ENCODE assay signal across 8 mouse cellular contexts in the genomic region with DNA sequence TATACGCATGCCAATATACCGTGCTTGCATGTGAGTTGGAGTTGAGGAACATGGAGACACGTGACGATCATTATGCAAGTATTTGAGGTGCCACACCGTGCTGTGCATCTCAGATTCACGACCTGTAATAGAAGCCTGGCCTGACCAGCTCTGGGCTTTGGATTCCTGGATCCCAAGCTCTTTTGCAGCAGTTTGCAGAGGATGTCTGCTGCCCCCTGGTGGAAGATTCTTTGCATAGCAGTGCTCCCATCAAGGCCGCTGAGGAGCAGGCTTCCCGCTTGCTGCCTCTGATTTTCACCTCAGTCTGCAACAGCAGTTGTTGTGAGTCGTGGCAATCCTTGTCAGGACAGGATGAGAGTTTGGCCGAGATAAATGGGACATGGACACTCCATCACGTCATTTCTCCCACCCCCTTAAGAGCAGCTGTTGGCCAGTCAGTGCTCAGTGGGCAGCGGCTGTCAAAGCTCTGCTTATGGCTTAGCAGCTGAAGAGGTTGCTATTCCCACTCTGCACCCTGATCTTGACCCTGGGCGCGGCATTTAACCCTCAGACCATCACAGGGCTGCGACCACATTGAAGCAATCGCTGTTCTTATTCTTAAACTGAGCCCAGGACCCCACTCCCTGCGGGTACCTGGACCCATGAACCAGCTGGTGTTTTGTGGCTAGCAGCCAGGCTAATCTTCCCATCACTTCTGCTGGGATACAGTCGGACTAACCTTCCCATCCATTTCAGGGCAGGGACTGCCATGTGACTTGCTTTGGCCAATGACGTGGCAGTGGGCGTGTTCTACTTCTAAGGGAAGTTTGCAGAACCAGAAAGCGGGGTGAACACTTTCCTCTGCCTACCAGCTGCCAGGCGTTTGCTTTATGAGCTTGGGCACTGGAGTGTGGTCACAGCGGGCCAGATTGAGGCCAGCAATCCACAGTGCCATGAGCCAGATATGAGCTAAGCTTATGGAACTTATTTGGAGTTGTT.
DNase-seq lines count a peak whose midpoint lies in the region; ATAC-seq and TF ChIP-seq lines count a peak whose summit lies in the region.

No protein-coding gene starts in this region.

- 11% methylated on average over 23 of the region's 23 CpGs for WGBS in forebrain, embryonic 10.5 days
- WGBS in heart, embryonic 13.5 days = 10% methylated on average over 23 of the region's 23 CpGs
- 11% methylated on average over 23 of the region's 23 CpGs for WGBS in liver, adult 2 months
- 10% methylated on average over 23 of the region's 23 CpGs for WGBS in stomach, embryonic 15.5 days

- H3K36me3 ChIP-seq in forebrain, embryonic 10.5 days (replicated peaks) = no peaks in the 10 kb centered on the region
- no peaks in the 10 kb centered on the region for H3K36me3 ChIP-seq in heart, embryonic 13.5 days
- no peaks in the 10 kb centered on the region for H3K36me3 ChIP-seq in liver, adult 2 months (ENCODE audit: control insufficient read depth, insufficient read depth, low read length)
- H3K36me3 ChIP-seq in stomach, embryonic 15.5 days = no peaks in the 10 kb centered on the region

- H3K27me3 ChIP-seq in forebrain, embryonic 10.5 days (ENCODE audit: poor library complexity, severe bottlenecking) = peaks cover 39% of the 10 kb centered on the region
- peaks cover 69% of the 10 kb centered on the region for H3K27me3 ChIP-seq in heart, embryonic 13.5 days (replicated peaks)
- H3K27me3 ChIP-seq in liver, adult 2 months (ENCODE audit: control insufficient read depth, insufficient read depth, low read length) = no peaks in the 10 kb centered on the region
- H3K27me3 ChIP-seq in stomach, embryonic 15.5 days (replicated peaks) = peaks cover 8% of the 10 kb centered on the region; the same call in 1 of the 2 replicates

- no peak overlapping the region; the same call in 1 of the 2 replicates for H3K27ac ChIP-seq in forebrain, embryonic 10.5 days
- no peak overlapping the region for H3K27ac ChIP-seq in heart, embryonic 13.5 days (replicated peaks)
- H3K27ac ChIP-seq in liver, adult 2 months (replicated peaks; ENCODE audit: insufficient read depth, low read depth, low read length) = no peak overlapping the region
- H3K27ac ChIP-seq in stomach, embryonic 15.5 days = no peak overlapping the region

- TF ChIP-seq POLR2A in liver, adult 2 months (IDR thresholded peaks at IDR 0.05; ENCODE audit: extremely low read depth, insufficient read depth, low read length) = no peak

- H3K79me2 ChIP-seq in liver, adult 2 months (ENCODE audit: control insufficient read depth, insufficient read depth, low read length) = no peaks in the 10 kb centered on the region

- TF ChIP-seq CTCF in liver, adult 2 months (IDR thresholded peaks at IDR 0.05; ENCODE audit: low read depth, low read length) = peak; percentile 97

- H3K4me2 ChIP-seq in heart, embryonic 13.5 days = peak overlapping the region; percentile 26
- peak overlapping the region; percentile 16; the same call in 1 of the 2 replicates for H3K4me2 ChIP-seq in stomach, embryonic 15.5 days

- peak overlapping the region; percentile 38 for H3K4me3 ChIP-seq in forebrain, embryonic 10.5 days
- no peak overlapping the region for H3K4me3 ChIP-seq in heart, embryonic 13.5 days
- no peak overlapping the region for H3K4me3 ChIP-seq in liver, adult 2 months (ENCODE audit: insufficient read depth, low read depth, low read length)
- no peak overlapping the region for H3K4me3 ChIP-seq in stomach, embryonic 15.5 days (replicated peaks)

- peak; percentile 34 to 57 for DNase-seq in CD8-positive naive resting alpha-beta T cell, adult 2 months (ENCODE audit: low read depth in 2 of 2, low spot score in 2 of 2)
- DNase-seq in c-Kit-negative CD71-positive TER-119-positive erythroid progenitor cells, embryonic 14.5 days (ENCODE audit: low read depth, low spot score) = peak; percentile 29
- peak; percentile 86 for DNase-seq in forebrain, embryonic 10.5 days (ENCODE audit: extremely low spot score, low spot score)
- DNase-seq in kidney, postnatal 10 days = peak; percentile 90
- DNase-seq in liver, adult 2 months (ENCODE audit: extremely low read depth, low read depth, low spot score) = peak; percentile 68
- DNase-seq in neural tube, embryonic 10.5 days (ENCODE audit: extremely low spot score, low spot score) = peak; percentile 90

- H3K9ac ChIP-seq in heart, embryonic 13.5 days = no peak overlapping the region
- no peak overlapping the region for H3K9ac ChIP-seq in liver, adult 2 months (ENCODE audit: low read depth, low read length)
- no peak overlapping the region for H3K9ac ChIP-seq in stomach, embryonic 15.5 days

- peaks cover 62% of the 10 kb centered on the region for H3K4me1 ChIP-seq in forebrain, embryonic 10.5 days
- H3K4me1 ChIP-seq in heart, embryonic 13.5 days = peaks cover 11% of the 10 kb centered on the region
- H3K4me1 ChIP-seq in liver, adult 2 months (ENCODE audit: control insufficient read depth, insufficient read depth, low read length) = no peaks in the 10 kb centered on the region
- H3K4me1 ChIP-seq in stomach, embryonic 15.5 days = peaks cover 7% of the 10 kb centered on the region

- no peaks in the 10 kb centered on the region for H3K9me3 ChIP-seq in forebrain, embryonic 10.5 days
- no peaks in the 10 kb centered on the region for H3K9me3 ChIP-seq in heart, embryonic 13.5 days
- H3K9me3 ChIP-seq in stomach, embryonic 15.5 days = no peaks in the 10 kb centered on the region

- ATAC-seq in heart, embryonic 13.5 days (ENCODE audit: extremely low read depth, insufficient number of reproducible peaks, low FRiP score, low TSS enrichment) = no peak
- ATAC-seq in stomach, embryonic 15.5 days (ENCODE audit: insufficient read depth, low FRiP score, low read depth) = peak; percentile 23; the same call in 1 of the 2 replicates

Comparison
In these comparisons a context has a peak if more than half of its experiments do, and no peak if none do; other contexts are left out.
1. DNase-seq: peak in every context shown above with its lines; median percentile 90 in kidney, postnatal 10 days; 90 in neural tube, embryonic 10.5 days; 86 in forebrain, embryonic 10.5 days; 68 in liver, adult 2 months; 46 in CD8-positive naive resting alpha-beta T cell, adult 2 months; 29 in c-Kit-negative CD71-positive TER-119-positive erythroid progenitor cells, embryonic 14.5 days.